Mouse (Mus musculus) bone marrow macrophage, adult 2 months (primary cell): ENCODE results near the gene Chrm4. TPM values are rescaled to one million over a fixed set of nuclear protein-coding genes. Genes with fewer than 3 reads are reported as not detected.

Source experiments
- H3K27ac ChIP-seq: 2 replicates; pipeline ENCODE4 v1.5.1; 2012; ENCODE audit warnings: low read depth, low read length; ENCODE audit not compliant: insufficient read depth
- H3K4me1 ChIP-seq: 2 replicates; pipeline ENCODE4 v1.6.1; 2012; ENCODE audit warnings: low read length; ENCODE audit not compliant: control insufficient read depth, insufficient read depth
- H3K4me3 ChIP-seq: 2 replicates; pipeline ENCODE4 v1.5.1; 2012; ENCODE audit warnings: mild to moderate bottlenecking, low read length, moderate library complexity; ENCODE audit not compliant: insufficient read depth
- CTCF ChIP-seq: IDR thresholded peaks from 2 replicates; pipeline ENCODE4 v1.5.1; 2012; ENCODE audit warnings: low read depth, mild to moderate bottlenecking, low read length, moderate library complexity
- POLR2A ChIP-seq: IDR thresholded peaks from 2 replicates; pipeline ENCODE4 v1.6.1; 2012; ENCODE audit warnings: mild to moderate bottlenecking, low read depth, low read length, borderline replicate concordance
- polyA plus RNA-seq: library from polyadenylated mRNA; stranded (reverse); fragments of >200 nt; gene quantifications from 2 replicates; pipeline ENCODE4 v1.2.4, GENCODE M21; 2012; ENCODE audit not compliant: missing spikeins, insufficient read depth, insufficient read length

The Chrm4 gene
- polyA plus RNA-seq, 1 experiment = not detected

DNA sequence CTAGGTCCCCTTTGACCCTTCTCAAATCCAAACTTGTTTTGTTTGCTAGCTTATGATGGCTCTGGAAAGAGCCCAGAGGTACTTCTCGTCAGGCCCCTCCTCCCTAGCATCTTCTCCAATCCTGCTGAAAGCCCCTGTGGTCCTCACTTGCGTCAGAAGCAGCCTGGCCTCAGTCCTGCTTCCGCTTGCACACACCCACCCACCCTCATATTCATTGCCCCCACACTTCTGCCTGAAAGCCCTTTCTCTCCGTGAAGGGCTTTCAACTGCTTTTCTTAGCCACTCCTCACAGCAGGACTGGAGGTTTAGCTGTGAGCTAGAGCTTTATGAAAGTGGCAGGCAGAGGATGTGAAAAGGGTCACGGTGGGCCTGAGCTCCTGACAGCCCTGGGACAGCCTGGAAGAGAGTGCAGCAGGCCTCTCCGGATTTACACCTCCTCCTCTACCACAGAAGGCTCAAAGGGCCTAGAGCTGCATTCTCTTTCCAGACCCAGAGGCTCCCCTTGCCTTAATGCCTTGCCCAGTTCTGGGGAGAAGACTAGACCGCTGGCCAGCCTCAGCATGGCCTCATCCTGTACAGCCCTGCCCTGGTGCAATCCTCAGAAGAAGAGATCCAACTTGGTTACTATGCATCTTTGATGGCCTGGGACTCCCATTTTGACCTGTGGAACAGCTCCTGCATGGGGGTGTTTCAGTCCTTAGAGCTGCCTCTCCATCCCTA, 46.5 kb downstream of the Chrm4 start:
- Histone ChIP-seq H3K4me3 (no peak overlapping the region), H3K4me1 (peaks cover 55% of the 10 kb centered on the region), H3K27ac (no peak overlapping the region)
- TF ChIP-seq CTCF = no peak

- Histone ChIP-seq H3K4me1 (peaks cover 32% of the 10 kb centered on the region), H3K4me3 (peak within 1 kb of the TSS; percentile 32), H3K27ac (no peak within 1 kb of the TSS)
- TF ChIP-seq POLR2A = no peak
- TF ChIP-seq CTCF = no peak
Observed at GRCm38 (mm10) chr2:91975581-91976541, 48.8 kb downstream of the Chrm4 start, which contains the start of gene Dgkz. TSS of gene Dgkz (minus strand) at chr2:91975864.

DNA sequence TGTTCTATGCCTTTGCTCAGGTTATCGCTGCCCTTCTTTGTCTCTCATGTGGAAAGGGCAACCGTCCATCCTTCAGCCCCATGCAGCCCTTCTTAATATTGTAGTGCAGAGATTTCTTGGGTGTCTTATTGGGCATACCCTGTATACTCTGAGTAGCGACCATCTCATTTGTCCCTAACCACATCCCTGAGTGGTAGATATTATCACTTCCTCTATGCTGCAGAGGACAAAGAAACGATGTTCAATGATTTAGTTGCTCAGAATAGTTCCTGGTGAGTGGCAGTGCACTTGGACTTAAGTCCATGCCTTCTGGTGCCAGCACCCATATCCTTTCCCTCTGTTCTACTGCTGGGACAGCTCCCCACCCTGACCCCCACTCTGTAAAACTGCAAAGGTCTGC, 50.9 kb downstream of the Chrm4 start:
- H3K27ac ChIP-seq = no peak overlapping the region
- TF ChIP-seq CTCF (no peak), POLR2A (no peak)

More for the DNA sequence above, 50.9 kb downstream of the Chrm4 start:
- H3K4me1 ChIP-seq = peaks cover 23% of the 10 kb centered on the region
- H3K4me3 ChIP-seq = no peak overlapping the region

Other genes starting within 250 kb of the Chrm4 start
- gene Atg13, start 216.7 kb upstream of the Chrm4 start, polyA plus RNA-seq = 28.8 and 35.7 TPM in 2 replicates
- gene Harbi1, start 216.4 kb upstream of the Chrm4 start, polyA plus RNA-seq = 4.8 and 4.9 TPM in 2 replicates
- 24.0 and 26.3 TPM in 2 replicates for gene Ambra1, start 197.1 kb upstream of the Chrm4 start, polyA plus RNA-seq
- gene Mdk, start 5.0 kb downstream of the Chrm4 start, polyA plus RNA-seq = 1.0 and 3.4 TPM in 2 replicates
- gene Gm9821, start 18.5 kb downstream of the Chrm4 start, polyA plus RNA-seq = not detected in 2 replicates
- gene Dgkz, start 48.6 kb downstream of the Chrm4 start, polyA plus RNA-seq = 129 and 144 TPM in 2 replicates
- gene Creb3l1, start 97.3 kb downstream of the Chrm4 start, polyA plus RNA-seq = 3.7 and 5.1 TPM in 2 replicates
- 81.5 and 83.4 TPM in 2 replicates for gene Phf21a, start 165.9 kb downstream of the Chrm4 start, polyA plus RNA-seq